Mouse (Mus musculus) megakaryocyte, adult 5-6 weeks (primary cell): ENCODE data around the gene Scamp4. TPM values are rescaled to one million over a fixed set of nuclear protein-coding genes. Genes with fewer than 3 reads are reported as not detected.

Experiments used
- ATAC-seq: 2 replicates; pipeline ENCODE4 v1.8.0; 2016; ENCODE audit warnings: mild to moderate bottlenecking, inconsistent platforms; ENCODE audit not compliant: poor library complexity, severe bottlenecking
- total RNA-seq, 2 experiments: library from RNA; stranded (forward) in 1 of 2; stranded (reverse) in 1 of 2; fragments of 153-499, 151-499 nt in 1 of 2; fragments of 221-1000, 200-1000 nt in 1 of 2; gene quantifications; 2 replicates each; pipeline versions ENCODE4 v1.2.3 to v1.2.4; 2015 to 2017

Scamp4 gene
- total RNA-seq, 2 experiments from 2014 or later: 11.4 to 22.3 TPM

DNA sequence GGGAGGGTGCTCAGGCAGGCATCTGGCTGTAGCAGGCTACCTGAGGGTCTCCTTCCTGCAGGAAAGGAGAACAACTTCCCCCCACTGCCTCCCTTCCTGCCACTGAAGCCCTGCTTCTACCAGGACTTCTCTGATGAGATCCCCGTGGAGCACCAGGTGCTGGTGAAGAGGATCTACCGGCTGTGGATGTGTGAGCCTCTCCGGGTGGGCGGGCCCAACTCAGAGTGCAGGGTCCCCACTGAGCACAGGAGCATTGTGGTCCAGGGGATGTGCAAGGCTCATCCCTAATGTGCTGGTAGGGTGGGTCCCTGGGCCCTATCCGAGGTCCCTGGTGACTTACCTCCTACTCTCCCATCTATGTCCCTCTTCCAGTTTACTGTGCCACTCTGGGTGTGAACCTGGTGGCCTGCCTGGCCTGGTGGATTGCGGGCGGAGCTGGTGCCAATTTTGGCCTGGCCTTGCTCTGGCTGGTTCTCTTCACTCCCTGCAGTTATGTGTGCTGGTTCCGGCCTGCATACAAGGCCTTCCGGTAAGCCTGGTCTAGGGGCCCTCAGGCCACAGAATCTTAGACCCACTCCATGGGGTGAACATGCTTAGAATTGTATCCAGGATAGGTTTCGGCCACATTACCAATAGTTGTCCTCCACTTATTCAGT, 6.7 kb downstream of the Scamp4 start:
- ATAC-seq: no peak

DNA sequence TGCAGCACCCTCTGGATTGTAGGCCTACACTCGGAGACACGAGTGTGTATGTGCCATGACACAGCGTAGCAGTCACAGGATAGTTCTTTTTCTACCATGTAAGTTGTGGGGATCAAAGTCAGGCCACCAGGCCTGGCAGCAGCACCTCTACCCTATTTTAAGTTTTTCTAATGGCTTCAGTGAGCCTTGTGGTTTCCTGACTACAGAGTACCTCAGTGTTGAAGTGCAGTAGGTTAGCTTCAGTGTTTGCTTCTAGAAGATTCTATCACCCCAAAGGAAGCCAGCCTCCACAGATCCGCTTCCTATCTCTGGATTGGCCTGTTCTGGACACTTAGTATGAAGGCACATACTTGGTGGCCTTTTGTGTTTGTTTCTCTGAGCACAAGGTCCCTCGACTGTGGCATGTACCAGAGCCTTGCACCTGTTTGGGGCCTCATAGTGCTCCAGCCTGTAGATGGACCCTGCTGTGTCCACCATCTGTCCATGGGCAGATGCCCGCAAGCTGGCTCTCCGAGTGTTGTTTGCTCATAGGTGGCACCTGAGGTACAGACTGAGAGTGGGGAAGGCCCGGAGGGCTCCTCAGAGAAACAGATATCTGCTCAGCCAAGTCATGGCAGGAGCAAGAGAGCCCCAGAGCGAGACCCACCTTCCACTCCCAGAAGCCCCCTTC, 7.6 kb downstream of the Scamp4 start:
- no peak for ATAC-seq

DNA sequence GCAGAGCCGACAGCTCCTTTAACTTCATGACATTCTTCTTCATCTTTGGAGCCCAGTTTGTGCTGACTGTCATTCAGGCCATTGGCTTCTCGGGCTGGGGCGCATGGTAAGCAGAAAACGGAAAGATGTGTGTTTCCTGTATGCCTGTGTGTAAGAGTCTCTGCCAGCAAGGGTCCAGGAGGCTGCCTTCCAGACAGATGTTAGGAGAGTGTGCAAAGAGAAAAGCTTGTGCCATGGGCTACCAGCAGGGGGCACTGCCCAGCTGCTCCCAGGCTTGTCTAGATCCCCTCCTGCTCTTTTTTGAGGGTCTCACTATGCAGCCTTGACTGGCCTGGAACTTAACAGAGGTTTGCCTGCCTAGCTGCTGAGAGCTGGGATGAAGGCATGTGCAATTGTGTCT, 8.4 kb downstream of the Scamp4 start:
- ATAC-seq: peak; percentile 84

DNA sequence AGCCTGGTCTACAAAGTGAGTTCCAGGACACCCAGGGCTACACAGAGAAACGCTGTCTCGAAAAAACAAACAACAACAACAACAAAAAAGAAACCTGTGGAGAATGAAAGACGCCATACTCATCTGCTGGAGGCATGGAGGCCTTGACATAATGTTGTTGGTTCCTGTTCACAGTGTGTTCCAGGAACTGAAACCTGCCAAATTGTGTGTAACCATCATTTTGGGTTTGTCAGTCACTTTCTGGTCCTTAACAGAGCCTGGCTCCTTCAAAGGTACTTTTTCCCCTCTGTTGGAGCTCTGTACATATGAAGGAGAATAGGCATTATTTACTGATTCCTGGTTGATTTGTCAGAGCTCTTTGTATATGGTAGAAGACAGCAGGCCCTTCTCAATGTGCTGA, 9.2 kb downstream of the Scamp4 start:
- ATAC-seq: no peak

DNA sequence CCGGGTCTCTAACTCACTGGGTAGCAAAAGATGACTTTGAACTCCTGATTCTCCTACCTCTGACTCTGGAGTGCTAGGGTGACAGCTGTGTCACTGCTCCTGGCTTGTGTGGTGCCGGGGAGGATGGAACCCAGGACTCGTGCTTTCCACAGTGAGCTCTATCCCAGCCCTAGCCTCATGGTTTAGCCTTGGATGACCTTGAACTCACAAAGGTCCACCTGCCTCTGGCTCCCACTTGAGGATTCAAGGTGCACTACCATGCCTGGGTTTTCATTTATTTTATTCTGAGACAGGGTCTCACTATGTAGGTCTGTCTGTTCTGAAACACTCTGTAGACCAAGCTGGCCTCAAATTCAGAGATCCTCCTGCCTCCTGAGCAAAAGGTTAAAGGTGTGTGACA, 11.1 kb downstream of the Scamp4 start:
- no peak for ATAC-seq

DNA sequence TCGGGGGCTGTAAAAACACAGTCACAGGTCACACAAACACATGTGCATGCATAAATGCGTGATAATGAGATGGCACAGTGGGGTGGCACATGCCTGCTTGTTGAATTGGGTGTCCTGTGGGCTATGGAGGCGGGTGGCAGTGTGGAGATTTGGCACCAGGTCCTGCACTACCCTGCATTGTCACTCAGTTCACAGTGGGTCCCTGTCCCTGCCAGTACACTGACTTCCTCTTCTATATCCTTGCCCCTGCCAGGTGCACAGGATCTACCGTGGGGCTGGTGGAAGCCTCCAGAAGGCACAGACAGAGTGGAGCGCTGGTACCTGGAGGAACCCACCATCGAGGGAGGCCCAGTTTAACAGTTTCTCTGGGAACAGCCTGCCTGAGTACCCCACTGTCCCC, 11.7 kb downstream of the Scamp4 start:
- no peak for ATAC-seq

DNA sequence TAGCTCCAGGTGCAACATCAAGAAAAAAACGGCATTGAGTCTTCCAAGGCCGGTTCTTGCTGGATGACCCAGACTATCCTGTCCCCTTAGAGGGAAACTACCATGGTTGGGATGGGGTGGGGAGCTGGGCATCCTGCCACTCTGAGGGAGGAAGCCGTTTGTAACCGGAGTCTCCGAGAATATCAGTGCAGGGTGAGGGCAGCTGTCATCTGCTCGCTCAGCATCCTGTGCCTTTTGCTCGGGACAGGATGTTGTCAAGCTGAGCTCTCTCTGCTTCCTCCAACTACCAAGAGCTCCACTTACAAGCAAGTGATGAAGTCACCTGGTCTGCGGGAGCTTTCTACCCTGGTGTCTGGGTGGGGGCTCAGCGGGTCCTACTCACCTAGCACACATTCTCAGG, 15.5 kb downstream of the Scamp4 start:
- ATAC-seq: no peak

DNA sequence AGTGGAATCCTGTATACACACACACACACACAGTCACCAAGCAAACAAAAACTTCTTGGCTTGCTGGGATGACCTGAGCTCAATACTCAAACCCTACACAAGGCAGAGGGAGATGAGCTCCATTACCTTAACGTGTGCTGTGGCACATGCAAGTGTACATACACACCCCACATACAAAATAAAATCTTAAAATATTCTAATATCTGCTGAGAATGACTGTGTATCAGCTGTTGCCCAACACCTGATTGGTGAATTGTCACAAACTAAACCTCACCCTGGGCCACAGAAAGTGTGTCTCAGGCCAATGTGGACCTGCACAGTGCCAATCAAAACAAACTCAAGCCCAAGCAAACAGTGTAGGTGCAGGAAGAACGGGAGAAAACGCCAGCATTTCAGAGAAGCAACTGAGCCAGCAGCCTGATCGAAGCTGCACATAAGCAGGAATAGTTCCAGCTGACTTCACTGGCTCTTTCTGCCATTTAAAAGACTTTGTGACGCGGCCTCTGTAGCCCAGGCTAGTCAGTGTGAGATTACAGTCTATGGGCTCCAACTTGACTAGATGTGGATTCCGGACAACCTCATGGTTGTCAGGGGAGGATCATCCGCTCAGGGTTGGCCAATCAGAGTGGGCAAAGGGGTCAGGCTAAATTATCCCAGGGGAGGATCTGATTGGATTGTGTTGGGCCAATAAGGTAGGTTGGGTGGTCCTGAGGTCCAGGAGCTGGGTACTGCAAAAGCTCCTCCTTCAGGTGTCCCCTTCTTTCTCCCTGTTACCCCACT, 17.0 kb downstream of the Scamp4 start:
- ATAC-seq: no peak

DNA sequence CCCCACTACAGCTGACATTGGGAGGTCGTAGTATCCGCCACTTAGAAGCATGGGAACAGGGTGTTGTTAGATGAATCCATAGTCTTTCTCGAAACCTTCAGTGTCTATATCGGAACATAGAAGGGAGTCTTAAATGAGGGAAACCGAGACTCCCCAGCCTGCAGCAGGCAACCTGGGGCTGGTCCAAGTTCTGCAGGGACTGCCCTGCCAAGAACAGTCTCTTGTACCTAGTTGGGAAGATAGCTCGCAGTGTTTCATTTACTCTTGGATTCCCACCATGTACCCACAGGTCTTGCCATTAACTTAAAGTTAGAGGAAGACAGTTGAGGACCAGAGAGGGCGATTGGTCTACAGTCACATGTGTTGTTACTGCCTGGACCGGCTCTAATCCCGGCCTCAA, 17.7 kb downstream of the Scamp4 start:
- no peak for ATAC-seq

DNA sequence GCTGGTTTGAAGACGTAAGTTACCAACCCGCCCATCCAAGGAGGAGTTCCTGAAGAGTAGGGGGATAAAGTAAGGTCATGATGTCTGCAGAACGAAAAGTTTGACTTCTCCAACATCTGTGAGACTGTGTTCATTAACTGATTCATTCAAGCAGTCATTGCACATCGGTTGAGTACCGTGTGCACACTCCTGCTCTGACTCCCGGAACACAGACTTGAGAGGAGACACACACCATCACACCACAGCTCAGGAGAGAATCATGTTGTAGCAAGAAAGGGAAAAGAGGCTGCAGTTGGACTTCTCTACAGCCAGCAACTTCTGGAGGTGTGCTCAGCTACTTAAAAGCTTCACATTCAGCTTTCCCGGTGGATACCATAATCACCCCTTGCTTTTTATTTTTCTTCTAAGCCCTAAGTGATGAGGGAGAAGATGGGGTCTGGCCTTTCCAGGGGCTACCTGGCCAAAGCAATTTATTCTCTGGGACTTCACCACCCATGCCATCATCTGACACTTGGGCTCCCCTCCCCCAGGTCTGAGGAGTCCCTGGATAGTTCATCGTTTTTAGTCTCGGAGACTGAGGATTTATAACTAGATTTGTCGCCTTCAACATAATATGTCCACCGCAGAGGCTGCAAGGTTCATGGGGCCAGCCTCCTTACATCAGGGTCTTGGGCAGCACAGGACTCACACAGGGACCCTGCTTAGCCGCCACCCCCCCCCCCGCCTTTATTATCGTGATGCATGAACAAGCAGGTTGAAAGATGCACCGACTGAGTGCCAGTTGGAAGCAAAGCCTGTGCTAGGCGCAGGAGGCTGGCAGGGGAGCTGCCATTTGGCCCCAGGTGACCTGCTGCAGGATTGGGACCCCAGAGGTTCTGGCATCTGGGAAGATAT, 18.4 kb downstream of the Scamp4 start:
- ATAC-seq: no peak

DNA sequence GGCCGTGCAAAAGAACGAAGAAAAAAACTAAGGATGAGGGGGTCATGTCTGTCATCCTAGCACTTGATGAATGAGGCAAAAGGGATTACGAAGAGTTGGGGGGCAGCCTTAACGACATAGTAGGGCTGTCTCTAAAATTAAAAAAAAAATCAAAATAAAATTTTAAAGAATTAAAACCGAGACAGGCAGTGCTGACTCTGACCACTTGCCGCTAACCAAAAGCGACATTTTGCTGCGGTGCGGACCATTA, 18.9 kb downstream of the Scamp4 start:
- no peak for ATAC-seq

DNA sequence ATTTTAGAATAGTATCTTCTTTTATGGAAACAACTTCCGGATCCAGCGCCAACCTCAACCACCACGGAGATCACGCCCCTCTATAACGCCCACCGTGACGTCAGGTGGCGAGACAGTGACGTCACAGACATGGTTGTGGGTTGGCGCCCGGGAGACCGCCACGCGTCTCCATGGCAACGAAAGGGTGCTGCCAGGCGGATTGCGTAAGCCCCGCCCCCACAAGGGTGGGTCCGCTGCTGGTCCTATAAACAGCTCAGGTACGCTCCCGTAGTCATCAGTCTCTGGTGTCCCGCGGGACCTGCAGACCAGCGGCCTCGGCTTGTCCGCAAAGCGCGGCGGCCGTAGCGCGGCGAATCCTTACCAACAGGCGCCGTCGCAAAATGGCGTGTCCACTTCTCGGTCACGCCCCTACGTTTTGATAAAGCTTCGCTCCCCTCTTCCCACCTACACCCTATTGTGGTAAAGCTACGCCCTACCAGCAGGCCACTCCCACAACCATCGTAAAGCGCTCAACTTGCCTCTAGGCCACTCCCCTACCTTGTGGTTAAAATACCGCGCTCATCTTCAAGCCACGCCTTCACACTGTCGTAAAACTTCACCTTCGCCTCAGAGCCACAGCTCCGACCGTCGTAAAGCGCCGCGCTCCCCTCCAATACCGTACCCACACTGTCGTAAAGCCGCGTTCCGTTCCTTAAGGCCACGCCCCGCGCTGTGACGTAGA, 19.4 kb downstream of the Scamp4 start:
- peak; percentile 84 for ATAC-seq

DNA sequence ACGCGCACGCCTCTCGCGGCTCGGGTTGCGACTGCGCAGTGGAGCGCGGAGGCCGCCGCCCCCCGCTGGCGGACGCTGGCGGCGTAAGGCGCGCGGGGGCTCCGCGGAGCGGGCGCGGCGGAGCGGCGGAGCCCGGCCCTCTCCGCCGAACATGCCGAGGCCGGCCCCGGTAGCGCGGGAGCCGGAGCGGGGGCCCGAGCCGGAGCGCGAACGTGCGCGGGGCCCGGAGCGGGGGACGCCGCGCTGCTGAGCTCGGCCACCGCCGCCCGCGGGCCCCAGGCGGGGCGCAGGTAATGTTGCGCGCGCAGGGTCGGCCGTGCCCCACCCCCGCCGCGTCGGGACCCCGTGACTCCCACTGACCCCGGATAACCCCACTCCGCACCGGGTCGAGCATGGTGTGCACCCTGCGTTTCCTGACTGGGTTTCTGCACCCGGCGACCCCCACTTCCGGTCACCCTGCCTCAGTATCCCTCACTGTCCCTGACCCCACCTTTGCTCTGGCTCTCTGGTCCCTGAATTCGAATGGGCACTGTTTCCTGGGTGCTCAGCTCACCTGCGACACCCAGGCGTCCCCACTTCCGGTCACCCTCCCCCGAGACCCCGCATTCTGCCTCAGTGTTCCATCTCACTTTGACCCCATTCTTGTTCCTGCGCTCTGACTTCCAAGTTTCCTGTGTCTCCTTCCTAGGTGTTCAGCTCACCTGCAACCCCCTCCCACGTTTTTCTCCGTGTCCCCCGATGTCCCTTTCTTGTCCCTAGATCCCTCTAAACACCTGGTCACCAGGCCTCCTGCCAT, 20.2 kb downstream of the Scamp4 start, which contains the start of gene Csnk1g2:
Gene Csnk1g2, plus strand, starts transcription at position 178 of the 796 bp plus-strand sequence.
- no peak for ATAC-seq

DNA sequence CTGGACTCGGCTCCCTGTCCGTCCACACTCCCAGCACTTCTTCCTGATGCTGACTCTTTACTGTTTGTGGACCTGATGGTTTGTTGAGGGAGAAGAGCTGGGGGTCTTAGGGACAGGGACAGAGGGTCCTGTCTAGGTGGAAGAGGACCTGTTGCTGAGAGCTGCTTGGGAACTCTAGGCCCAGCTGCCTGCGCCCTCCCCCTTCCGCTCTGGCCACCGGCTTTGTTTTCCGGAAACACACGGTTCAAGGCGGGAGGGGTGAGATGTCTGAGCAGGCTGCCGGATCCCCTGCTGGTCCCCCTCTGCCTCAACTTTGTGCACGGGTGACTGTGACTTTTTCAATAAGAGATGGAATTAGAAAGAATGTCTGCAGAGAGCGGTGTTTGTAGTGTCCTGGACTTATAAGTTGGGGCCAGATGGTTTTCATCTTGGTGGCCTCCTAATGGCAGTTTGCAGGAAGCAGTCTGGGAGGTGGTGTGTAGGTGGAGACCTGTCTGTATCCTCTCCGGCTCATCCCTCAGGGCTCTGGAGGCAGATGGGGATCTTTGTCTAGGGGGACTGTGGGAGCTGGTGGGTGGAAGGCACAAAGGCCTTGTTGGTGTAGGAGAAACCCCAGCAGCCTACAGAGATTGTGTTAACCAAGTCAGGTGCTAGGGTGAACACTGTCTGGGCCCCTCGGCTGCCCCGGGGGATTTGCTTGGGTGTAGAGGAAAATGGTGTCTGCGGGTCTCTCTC, 21.0 kb downstream of the Scamp4 start:
- 0 out of 2 replicates have a peak, but pooled peaks have one; percentile 16 for ATAC-seq

DNA sequence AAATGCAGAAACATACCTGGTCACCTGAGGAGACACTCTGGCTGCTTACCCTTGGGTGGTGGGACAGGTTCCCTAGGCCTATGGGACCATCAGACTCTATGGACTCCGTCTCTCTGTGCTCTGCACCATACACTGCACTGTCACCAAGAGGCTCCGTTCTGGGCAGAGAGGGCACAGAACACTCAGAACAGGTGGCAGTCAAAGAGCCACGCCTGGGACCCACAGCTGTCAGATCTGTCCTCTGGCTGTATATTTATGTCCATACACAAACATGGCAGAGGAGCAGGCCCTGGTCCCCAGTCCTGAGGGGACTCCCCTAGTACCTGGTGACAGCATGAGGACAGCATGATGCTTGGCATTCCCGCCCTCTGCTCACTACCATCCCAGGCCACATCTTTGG, 23.1 kb downstream of the Scamp4 start:
- no peak for ATAC-seq

DNA sequence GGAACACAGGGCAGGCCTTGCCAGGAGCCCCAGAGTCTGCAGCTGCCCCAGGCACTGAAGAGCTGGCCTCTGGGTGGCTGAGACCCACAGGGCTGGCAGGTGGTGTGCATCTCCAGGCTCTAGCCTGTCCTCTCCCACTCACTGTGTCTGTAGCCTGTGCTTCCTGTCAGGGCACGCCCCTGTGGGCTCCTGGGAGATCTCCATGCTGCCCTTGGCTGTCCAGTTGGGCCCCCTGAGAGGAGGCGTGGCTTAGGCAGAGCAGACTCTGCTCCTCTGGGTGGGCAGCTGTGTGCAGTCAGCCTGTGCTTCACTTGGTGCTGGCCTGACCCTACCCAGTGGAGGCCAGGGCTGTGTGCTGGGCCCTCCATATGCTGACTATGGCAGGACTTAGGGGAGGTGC, 25.0 kb downstream of the Scamp4 start:
- ATAC-seq: no peak

DNA sequence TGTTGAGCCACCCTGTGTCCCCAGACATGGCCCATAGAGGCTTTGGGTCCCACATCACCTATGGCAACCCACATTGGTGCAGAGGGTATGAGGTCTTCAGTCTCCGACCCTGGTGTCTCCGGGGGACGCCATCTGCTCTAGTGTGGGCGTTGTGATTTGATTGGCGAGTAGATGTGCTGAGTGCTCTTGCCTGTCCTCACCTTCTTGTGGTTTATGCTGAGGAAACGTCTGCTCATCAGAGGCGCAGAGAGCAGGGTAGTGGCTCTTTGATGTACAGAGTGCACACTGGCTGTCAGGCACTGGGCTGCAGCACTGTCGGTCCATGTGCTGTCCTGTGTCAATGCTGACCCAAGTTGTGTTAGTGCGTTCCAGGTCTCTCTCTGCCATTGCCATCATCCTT, 26.3 kb downstream of the Scamp4 start:
- ATAC-seq: peak; percentile 50

DNA sequence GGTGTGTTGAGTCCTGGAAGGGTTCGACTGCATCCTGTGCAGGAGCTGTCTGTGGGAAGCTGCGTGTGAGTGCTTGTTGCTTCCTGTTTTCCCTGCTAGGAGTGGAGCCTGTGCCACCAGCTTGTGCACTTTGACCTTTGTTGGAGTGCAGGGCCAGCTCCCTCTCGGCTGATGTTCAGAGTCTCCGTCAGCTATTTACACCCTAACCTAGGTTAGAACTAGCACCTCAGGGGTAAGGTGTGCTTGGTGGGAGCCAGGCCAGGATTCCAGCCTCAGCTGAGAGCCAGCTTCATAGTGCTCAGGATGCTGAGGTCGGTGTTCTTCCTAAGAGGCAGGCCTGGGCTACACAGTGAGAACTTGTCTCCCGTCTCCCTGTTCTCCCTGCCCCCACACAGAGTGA, 32.7 kb downstream of the Scamp4 start:
- no peak for ATAC-seq

DNA sequence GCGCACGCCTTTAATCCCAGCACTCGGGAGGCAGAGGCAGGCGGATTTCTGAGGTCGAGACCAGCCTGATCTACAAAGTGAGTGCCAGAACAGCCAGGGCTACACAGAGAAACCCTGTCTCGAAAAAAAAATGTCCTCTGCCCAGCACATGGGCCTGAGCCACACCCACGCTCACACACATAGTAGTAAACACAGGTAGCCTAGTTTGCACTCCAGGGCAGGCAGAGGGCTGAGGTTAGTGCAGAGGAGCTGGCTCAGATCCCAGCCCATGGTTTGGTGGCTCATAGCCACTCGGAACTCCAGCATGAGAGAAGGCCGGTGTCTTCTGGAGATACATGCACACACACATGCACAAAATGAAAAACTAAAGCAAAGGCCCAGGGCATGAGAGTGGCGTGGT, 44.3 kb downstream of the Scamp4 start:
- ATAC-seq: no peak
